In genomic region chr11:96173288-96173840, GRCm38 (mm10) we compare ENCODE assay signal across 25 mouse cellular contexts. TPM values are rescaled to one million over a fixed set of nuclear protein-coding genes. Genes with fewer than 3 reads are reported as not detected.
DNase-seq lines count a peak whose midpoint lies in the region; ATAC-seq and TF ChIP-seq lines count a peak whose summit lies in the region.
"Had no signal": no experiment of that assay in that cellular context is flagged by ENCODE, and none has a peak within 500 bp of the region (broad histone marks: within the 10 kb centered on the region; RNA-seq: fewer than 3 reads in every experiment).

No protein-coding gene starts in this region.

- peak overlapping the region; percentile 21; the same call in 1 of the 2 replicates for H3K4me3 ChIP-seq in kidney, embryonic 16.5 days (ENCODE audit: low read length)
- H3K4me3 ChIP-seq in stomach, embryonic 15.5 days (replicated peaks): no peak overlapping the region
- no peak overlapping the region for H3K4me3 ChIP-seq in stomach, postnatal 0 days (ENCODE audit: low read depth, low read length)
- H3K4me3 ChIP-seq: embryonic facial prominence, embryonic 12.5 days; forebrain, embryonic 13.5 days; heart, adult 2 months; heart, embryonic 15.5 days; hindbrain, embryonic 15.5 days; left cerebral cortex, adult 2 months; liver, embryonic 15.5 days had no signal

- H3K9ac ChIP-seq in kidney, embryonic 16.5 days (replicated peaks; ENCODE audit: low read length): no peak overlapping the region
- no peak overlapping the region for H3K9ac ChIP-seq in stomach, embryonic 15.5 days
- no peak overlapping the region for H3K9ac ChIP-seq in stomach, postnatal 0 days (ENCODE audit: low read length)
- H3K9ac ChIP-seq: embryonic facial prominence, embryonic 12.5 days; forebrain, embryonic 13.5 days; heart, embryonic 15.5 days; hindbrain, embryonic 15.5 days; liver, embryonic 15.5 days had no signal

- H3K36me3 ChIP-seq in kidney, embryonic 16.5 days (ENCODE audit: insufficient read depth, low read length): no peaks in the 10 kb centered on the region
- H3K36me3 ChIP-seq in stomach, embryonic 15.5 days: no peaks in the 10 kb centered on the region
- no peaks in the 10 kb centered on the region for H3K36me3 ChIP-seq in stomach, postnatal 0 days (ENCODE audit: control insufficient read depth, insufficient read depth, low read length)
- H3K36me3 ChIP-seq: embryonic facial prominence, embryonic 12.5 days; heart, embryonic 15.5 days; hindbrain, embryonic 15.5 days; liver, embryonic 15.5 days had no signal

- peaks cover 5% of the 10 kb centered on the region; the same call in 1 of the 2 replicates for H3K4me1 ChIP-seq in kidney, embryonic 16.5 days (ENCODE audit: insufficient read depth, low read length)
- no peaks in the 10 kb centered on the region for H3K4me1 ChIP-seq in stomach, embryonic 15.5 days
- H3K4me1 ChIP-seq in stomach, postnatal 0 days (replicated peaks; ENCODE audit: control insufficient read depth, insufficient read depth): no peaks in the 10 kb centered on the region
- H3K4me1 ChIP-seq: embryonic facial prominence, embryonic 12.5 days; forebrain, embryonic 13.5 days; hindbrain, embryonic 15.5 days; liver, embryonic 15.5 days had no signal

- ATAC-seq in kidney, embryonic 16.5 days (ENCODE audit: low FRiP score, low TSS enrichment): no peak
- ATAC-seq in stomach, embryonic 15.5 days (ENCODE audit: insufficient read depth, low FRiP score, low read depth): no peak
- no peak for ATAC-seq in stomach, postnatal 0 days (ENCODE audit: low FRiP score, low TSS enrichment)
- ATAC-seq: forebrain, embryonic 13.5 days had no signal

- H3K27me3 ChIP-seq in kidney, embryonic 16.5 days (ENCODE audit: insufficient read depth, low read length): peaks cover 97% of the 10 kb centered on the region
- H3K27me3 ChIP-seq in stomach, embryonic 15.5 days (replicated peaks): peaks cover 92% of the 10 kb centered on the region
- peaks cover 43% of the 10 kb centered on the region for H3K27me3 ChIP-seq in stomach, postnatal 0 days (ENCODE audit: control insufficient read depth, insufficient read depth, low read length)

- no peaks in the 10 kb centered on the region for H3K9me3 ChIP-seq in kidney, embryonic 16.5 days (ENCODE audit: low read length)
- no peaks in the 10 kb centered on the region for H3K9me3 ChIP-seq in stomach, embryonic 15.5 days
- H3K9me3 ChIP-seq in stomach, postnatal 0 days (ENCODE audit: control insufficient read depth, low read length): no peaks in the 10 kb centered on the region
- H3K9me3 ChIP-seq: embryonic facial prominence, embryonic 12.5 days; forebrain, embryonic 13.5 days; heart, embryonic 15.5 days; hindbrain, embryonic 15.5 days; liver, embryonic 15.5 days had no signal

- H3K4me2 ChIP-seq in kidney, embryonic 16.5 days (replicated peaks; ENCODE audit: low read depth, low read length): peak overlapping the region; percentile 30; the same call in 1 of the 2 replicates
- H3K4me2 ChIP-seq in stomach, embryonic 15.5 days: peak overlapping the region; percentile 25; the same call in 1 of the 2 replicates
- H3K4me2 ChIP-seq in stomach, postnatal 0 days (replicated peaks; ENCODE audit: low read depth): no peak overlapping the region
- H3K4me2 ChIP-seq: embryonic facial prominence, embryonic 12.5 days; forebrain, embryonic 13.5 days; heart, embryonic 15.5 days; hindbrain, embryonic 15.5 days; liver, embryonic 15.5 days had no signal

- peak; percentile 28 for DNase-seq in embryo, embryonic 9.5 days (ENCODE audit: extremely low spot score)
- DNase-seq in embryo, embryonic 10 days (ENCODE audit: low spot score): no peak
- DNase-seq in kidney, postnatal 14 days: no peak
- no peak for DNase-seq in stomach, postnatal 0 days (ENCODE audit: low spot score)
- no peak for DNase-seq in yolk sac, embryonic 10.5 days (ENCODE audit: low spot score)
- DNase-seq: adrenal gland, postnatal 36 days; cerebellum, adult 11 months; cerebellum, postnatal 10 days; gastrocnemius, postnatal 36 days; heart, adult 2 months; heart, postnatal 36 days; kidney, adult 11 months; liver had no signal

- TF ChIP-seq CTCF in stomach, postnatal 0 days (IDR thresholded peaks at IDR 0.05; ENCODE audit: low read depth): no peak

- H3K27ac ChIP-seq in kidney, embryonic 16.5 days (ENCODE audit: low read length): no peak overlapping the region
- H3K27ac ChIP-seq in stomach, embryonic 15.5 days: no peak overlapping the region
- no peak overlapping the region for H3K27ac ChIP-seq in stomach, postnatal 0 days (replicated peaks)
- H3K27ac ChIP-seq: embryonic facial prominence, embryonic 12.5 days; forebrain, embryonic 13.5 days; heart, adult 2 months; heart, embryonic 15.5 days; hindbrain, embryonic 15.5 days; left cerebral cortex, adult 2 months; liver, embryonic 15.5 days; macrophage had no signal

- under 1% methylated on average over 16 of the region's 16 CpGs for WGBS in kidney, embryonic 16.5 days
- 2% methylated on average over 16 of the region's 16 CpGs for WGBS in stomach, embryonic 15.5 days
- WGBS in stomach, postnatal 0 days: 1% methylated on average over 15 of the region's 16 CpGs

- no peak for TF ChIP-seq EP300 in stomach, postnatal 0 days (optimal IDR thresholded peaks at IDR 0.05)

RNA-seq across cellular contexts. Expression of gene Hoxb13, which starts 20.8 kb away (rescaled TPM):
- not detected in 2 replicates for polyA plus RNA-seq in kidney, embryonic 16.5 days (2015; fragmentation: Nextera tagmentation; extraction: Ambion mirVana)
- polyA plus RNA-seq in stomach, embryonic 15.5 days (2015; fragmentation: Nextera tagmentation; extraction: Ambion mirVana): 0.05 TPM in 1 of 2 replicates, not detected in the other
- not detected in 2 replicates for polyA plus RNA-seq in stomach, postnatal 0 days (2015; fragmentation: Nextera tagmentation; extraction: Ambion mirVana)
- polyA plus RNA-seq: cortical plate, adult 2 months; embryonic facial prominence, embryonic 12.5 days; forebrain, embryonic 13.5 days; heart, adult 2 months; heart, embryonic 15.5 days; hindbrain, embryonic 15.5 days; large intestine, adult 2 months; liver, embryonic 15.5 days; macrophage; midbrain, postnatal 0 days had no signal

RNA-seq across cellular contexts. Expression of gene Ttll6, which starts 39.8 kb away (rescaled TPM):
- polyA plus RNA-seq in kidney, embryonic 16.5 days (2015; fragmentation: Nextera tagmentation; extraction: Ambion mirVana): not detected in 2 replicates
- polyA plus RNA-seq in stomach, embryonic 15.5 days (2015; fragmentation: Nextera tagmentation; extraction: Ambion mirVana): 0.31 and 0.36 TPM in 2 replicates
- polyA plus RNA-seq in stomach, postnatal 0 days (2015; fragmentation: Nextera tagmentation; extraction: Ambion mirVana): 0.12 and 0.13 TPM in 2 replicates
- polyA plus RNA-seq: liver, embryonic 15.5 days; macrophage had no signal
